Mouse (Mus musculus): ENCODE measurements around the gene Spred2. TPM values are rescaled to one million over a fixed set of nuclear protein-coding genes. Genes with fewer than 3 reads are reported as not detected.
"Not testable (repeated sequence)": the region's sequence is repeated elsewhere in the genome, so short reads cannot be mapped to it uniquely, and the experiment has no call there.

Gene Spred2
- polyA plus RNA-seq, 2 experiments: 1.0 to 3.1 TPM

DNA sequence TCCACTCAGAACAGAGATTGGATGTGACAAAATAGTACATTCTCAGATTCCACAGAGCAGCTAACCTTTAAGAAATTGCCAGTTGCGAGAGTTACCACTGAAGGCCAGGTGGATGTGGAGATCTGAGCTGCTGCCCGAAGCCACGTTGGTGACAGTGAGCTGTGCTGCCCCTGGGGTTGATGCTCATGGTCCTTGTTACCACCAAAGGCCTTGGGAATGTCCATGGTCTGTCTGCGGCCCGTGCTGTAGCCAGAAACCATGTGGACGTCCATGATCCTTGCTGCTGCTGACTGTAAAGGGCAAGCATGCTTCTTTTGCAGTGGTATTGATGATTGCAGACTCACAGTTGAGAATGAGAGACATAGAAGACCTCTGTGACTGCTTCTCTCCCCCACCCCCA is 104.2 kb downstream of the Spred2 start:
- DNase-seq (ENCODE audit: low read depth in 3 of 3, low spot score in 3 of 3): no peak
- Histone ChIP-seq H3K36me3 (replicated peaks; ENCODE audit: control insufficient read depth, insufficient read depth, low read depth) (no peaks in the 10 kb centered on the region; the same call in 1 of the 2 replicates), H3K27me3 (ENCODE audit: control insufficient read depth, insufficient read depth, low read length) (no peaks in the 10 kb centered on the region), H3K4me2 (ENCODE audit: low read depth) (no peak overlapping the region), H3K9me3 (ENCODE audit: control insufficient read depth, low read length) (no peaks in the 10 kb centered on the region), H3K4me3 (ENCODE audit: insufficient read depth in 1 of 2, low read depth in 2 of 2, low read length in 2 of 2) (no peak overlapping the region), H3K9ac (replicated peaks) (no peak overlapping the region), H3K4me1 (replicated peaks; ENCODE audit: control insufficient read depth in 2 of 2, insufficient read depth in 2 of 2, low read length in 1 of 2) (peaks cover 0 to 11% of the 10 kb centered on the region in 2 experiments; a peak in 2 of 4 replicates), H3K27ac (no peak overlapping the region)
- ATAC-seq (ENCODE audit: insufficient read depth): no peak
- 82% methylated on average over 6 of the region's 6 CpGs for WGBS (ENCODE audit: insufficient replicate concordance)
- no peak for TF ChIP-seq CTCF (IDR thresholded peaks at IDR 0.05; ENCODE audit: low read depth)

DNA sequence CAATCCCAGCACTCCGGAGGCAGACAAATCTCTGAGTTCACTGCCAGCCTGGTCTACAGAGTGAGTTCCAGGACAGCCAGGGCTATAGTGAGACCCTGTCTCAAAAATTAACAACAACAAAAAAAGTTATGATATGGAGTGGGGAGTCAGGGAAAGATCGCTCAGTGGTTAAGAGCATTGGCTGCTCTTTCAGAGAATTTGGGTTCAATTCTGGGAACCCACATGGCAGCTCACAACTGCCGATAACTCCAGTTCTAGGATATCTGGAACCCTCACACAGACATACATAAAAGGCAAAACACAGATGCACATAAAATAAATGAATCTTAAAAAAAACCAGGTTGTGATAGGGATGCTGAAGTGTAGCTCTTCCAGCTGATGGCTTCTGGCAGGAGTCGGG is 104.8 kb downstream of the Spred2 start:
- peak in 1 of 3 experiments; percentile 46 for DNase-seq (ENCODE audit: low read depth in 3 of 3, low spot score in 3 of 3)
- no peak overlapping the region for H3K4me3 ChIP-seq (ENCODE audit: insufficient read depth in 1 of 2, low read depth in 2 of 2, low read length in 2 of 2)
- WGBS (ENCODE audit: insufficient replicate concordance): 46% methylated on average over 4 of the region's 4 CpGs
- TF ChIP-seq CTCF (IDR thresholded peaks at IDR 0.05; ENCODE audit: low read depth) (no peak), EP300 (IDR thresholded peaks at IDR 0.05; ENCODE audit: low read depth) (peak; percentile 19; the same call in 1 of the 2 replicates)
- no peaks in the 10 kb centered on the region; the same call in 1 of the 2 replicates for H3K36me3 ChIP-seq (replicated peaks; ENCODE audit: control insufficient read depth, insufficient read depth, low read depth)
- no peaks in the 10 kb centered on the region for H3K9me3 ChIP-seq (ENCODE audit: control insufficient read depth, low read length)
- H3K27ac ChIP-seq: no peak overlapping the region
- no peak overlapping the region for H3K9ac ChIP-seq (replicated peaks)
- H3K4me1 ChIP-seq (replicated peaks; ENCODE audit: control insufficient read depth in 2 of 2, insufficient read depth in 2 of 2, low read length in 1 of 2): peaks cover 0 to 9% of the 10 kb centered on the region in 2 experiments; a peak in 1 of 4 replicates
- no peaks in the 10 kb centered on the region for H3K27me3 ChIP-seq (ENCODE audit: control insufficient read depth, insufficient read depth, low read length)
- peak; percentile 69; the same call in 1 of the 2 replicates for ATAC-seq (ENCODE audit: insufficient read depth)
- no peak overlapping the region for H3K4me2 ChIP-seq (ENCODE audit: low read depth)

DNA sequence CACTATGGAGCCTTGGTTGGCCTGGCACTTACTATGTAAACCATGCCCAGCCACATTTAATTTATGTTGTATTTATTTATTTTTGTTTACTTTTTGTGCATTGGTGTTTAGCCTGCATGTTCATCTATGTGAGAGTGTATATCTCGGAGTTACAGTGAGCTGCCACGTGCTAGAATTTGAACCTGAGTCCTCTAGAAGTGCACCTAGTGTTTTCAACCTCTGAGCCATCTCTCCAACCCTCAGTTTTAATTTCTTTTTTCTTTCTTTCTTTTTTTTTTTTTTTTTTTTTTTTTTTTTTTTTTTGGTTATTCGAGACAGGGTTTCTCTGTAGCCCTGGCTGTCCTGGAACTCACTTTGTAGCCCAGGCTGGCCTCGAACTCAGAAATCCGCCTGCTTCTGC is 106.8 kb downstream of the Spred2 start:
- WGBS (ENCODE audit: insufficient replicate concordance): 84% methylated on average over 5 of the region's 5 CpGs
- ATAC-seq (ENCODE audit: insufficient read depth); DNase-seq (ENCODE audit: low read depth in 3 of 3, low spot score in 3 of 3): not testable (repeated sequence)

GRCm38 (mm10) chr11:20031536-20031935 is 107.4 kb downstream of the Spred2 start:
- TF ChIP-seq EP300 (IDR thresholded peaks at IDR 0.05; ENCODE audit: low read depth) (no peak), CTCF (IDR thresholded peaks at IDR 0.05; ENCODE audit: low read depth) (peak; percentile 86)
- no peak overlapping the region for H3K9ac ChIP-seq (replicated peaks)
- ATAC-seq (ENCODE audit: insufficient read depth) (no peak), DNase-seq (ENCODE audit: low read depth in 3 of 3, low spot score in 3 of 3) (peak; percentile 49 to 57 (median 49))
- no peaks in the 10 kb centered on the region for H3K9me3 ChIP-seq (ENCODE audit: control insufficient read depth, low read length)
- H3K4me2 ChIP-seq (ENCODE audit: low read depth): no peak overlapping the region
- H3K4me3 ChIP-seq (ENCODE audit: insufficient read depth in 1 of 2, low read depth in 2 of 2, low read length in 2 of 2): no peak overlapping the region
- H3K27me3 ChIP-seq (ENCODE audit: control insufficient read depth, insufficient read depth, low read length): no peaks in the 10 kb centered on the region
- peaks cover 0 to 10% of the 10 kb centered on the region in 2 experiments; a peak in 3 of 4 replicates for H3K4me1 ChIP-seq (replicated peaks; ENCODE audit: control insufficient read depth in 2 of 2, insufficient read depth in 2 of 2, low read length in 1 of 2)
- WGBS (ENCODE audit: insufficient replicate concordance): 29% methylated on average over 8 of the region's 8 CpGs
- no peaks in the 10 kb centered on the region for H3K36me3 ChIP-seq (replicated peaks; ENCODE audit: control insufficient read depth, insufficient read depth, low read depth)
- H3K27ac ChIP-seq: no peak overlapping the region

More for the DNA sequence above, 106.8 kb downstream of the Spred2 start:
- peaks cover 0 to 10% of the 10 kb centered on the region in 2 experiments; a peak in 3 of 4 replicates for H3K4me1 ChIP-seq (replicated peaks; ENCODE audit: control insufficient read depth in 2 of 2, insufficient read depth in 2 of 2, low read length in 1 of 2)
- not testable (repeated sequence) for H3K36me3 ChIP-seq (replicated peaks; ENCODE audit: control insufficient read depth, insufficient read depth, low read depth); H3K9ac ChIP-seq (replicated peaks); H3K9me3 ChIP-seq (ENCODE audit: control insufficient read depth, low read length); H3K4me2 ChIP-seq (ENCODE audit: low read depth); H3K27ac ChIP-seq; H3K27me3 ChIP-seq (ENCODE audit: control insufficient read depth, insufficient read depth, low read length); H3K4me3 ChIP-seq (ENCODE audit: insufficient read depth in 1 of 2, low read depth in 2 of 2, low read length in 2 of 2)

GRCm38 (mm10) chr11:20033541-20034160 is 109.5 kb downstream of the Spred2 start:
- no peak for DNase-seq (ENCODE audit: low read depth in 3 of 3, low spot score in 3 of 3)
- Histone ChIP-seq H3K9me3 (ENCODE audit: control insufficient read depth, low read length) (no peaks in the 10 kb centered on the region), H3K27ac (no peak overlapping the region), H3K36me3 (replicated peaks; ENCODE audit: control insufficient read depth, insufficient read depth, low read depth) (no peaks in the 10 kb centered on the region), H3K4me2 (ENCODE audit: low read depth) (no peak overlapping the region), H3K9ac (replicated peaks) (no peak overlapping the region), H3K4me3 (ENCODE audit: insufficient read depth in 1 of 2, low read depth in 2 of 2, low read length in 2 of 2) (no peak overlapping the region), H3K4me1 (replicated peaks; ENCODE audit: control insufficient read depth in 2 of 2, insufficient read depth in 2 of 2, low read length in 1 of 2) (peaks cover 0 to 8% of the 10 kb centered on the region in 2 experiments; a peak in 3 of 4 replicates), H3K27me3 (ENCODE audit: control insufficient read depth, insufficient read depth, low read length) (no peaks in the 10 kb centered on the region)
- no peak for TF ChIP-seq CTCF (IDR thresholded peaks at IDR 0.05; ENCODE audit: low read depth)
- TF ChIP-seq EP300 (IDR thresholded peaks at IDR 0.05; ENCODE audit: low read depth): no peak
- 40% methylated on average over 6 of the region's 6 CpGs for WGBS (ENCODE audit: insufficient replicate concordance)
- no peak for ATAC-seq (ENCODE audit: insufficient read depth)
